Mouse (Mus musculus) spleen, postnatal 10 days (tissue): ENCODE results near the gene Pcsk5.

Experiments
- DNase-seq, 2 experiments: peaks; one replicate each; pipeline ENCODE4 v3.0.0; 2021 to 2022; ENCODE audit warnings: low spot score in 2 of 2

Gene Pcsk5

DNA sequence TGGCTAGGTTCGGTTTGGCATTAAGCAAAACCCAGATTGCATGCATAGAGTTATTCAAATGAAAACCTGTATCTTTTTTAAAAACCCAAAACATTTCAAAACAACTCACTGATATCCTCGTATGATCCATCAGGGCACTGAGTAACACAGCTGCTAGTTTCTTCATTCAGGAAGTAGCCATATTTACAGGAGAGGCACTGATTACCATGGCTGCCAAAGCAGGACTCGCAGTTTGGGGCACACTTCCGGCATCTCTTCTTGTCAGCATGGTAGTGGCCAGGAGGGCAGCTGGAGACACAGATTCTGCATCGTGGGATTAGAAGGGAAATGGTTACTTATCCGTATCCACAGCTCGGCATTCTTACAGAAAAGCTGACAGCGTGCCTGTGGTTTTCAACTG lies 265.1 kb downstream of the Pcsk5 start:
- DNase-seq, result no peak

DNA sequence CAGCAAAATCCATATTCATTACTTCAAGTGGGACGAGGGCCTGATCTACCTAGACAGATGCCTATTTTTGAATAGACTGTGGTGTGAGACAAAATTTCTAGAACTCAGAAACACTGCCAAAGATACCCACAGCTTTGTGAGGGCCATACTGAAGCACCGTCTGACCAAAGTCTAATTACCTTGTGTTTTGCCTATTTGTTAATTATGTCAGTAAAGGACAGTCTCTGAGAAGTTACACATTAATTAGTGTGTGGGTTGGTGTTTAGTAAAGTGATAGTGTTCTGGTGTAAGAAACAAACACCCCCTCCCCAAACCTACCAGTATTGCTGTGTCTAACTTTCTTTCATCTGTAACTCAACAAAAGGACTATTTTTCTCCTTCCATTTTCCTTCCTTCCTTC lies 266.5 kb downstream of the Pcsk5 start:
- DNase-seq, result no peak

- no peak for DNase-seq
Observed at GRCm38 (mm10) chr19:17567264-17567663, 270.2 kb downstream of the Pcsk5 start.

- DNase-seq, result no peak
Observed at GRCm38 (mm10) chr19:17566097-17566496, 271.3 kb downstream of the Pcsk5 start.

DNA sequence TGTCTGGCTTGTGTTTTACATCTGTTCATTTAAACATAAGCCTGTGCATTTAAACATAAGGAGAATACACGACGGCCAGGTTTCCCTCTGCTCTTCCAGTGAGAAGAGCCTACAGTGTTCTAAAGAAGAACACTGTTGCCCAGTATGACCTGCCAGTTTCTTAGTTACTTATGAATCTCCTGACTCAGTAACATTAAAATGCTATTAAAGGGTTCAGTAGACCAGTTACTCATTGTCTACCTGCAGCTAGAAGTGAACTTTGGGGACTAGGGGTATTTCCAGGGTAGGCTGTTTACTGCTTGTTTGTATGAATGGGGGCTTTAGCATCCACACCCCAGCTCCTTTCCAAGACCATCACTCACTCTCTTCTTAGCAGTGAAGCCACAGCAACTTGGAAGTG lies 278.7 kb downstream of the Pcsk5 start:
- no peak for DNase-seq

DNA sequence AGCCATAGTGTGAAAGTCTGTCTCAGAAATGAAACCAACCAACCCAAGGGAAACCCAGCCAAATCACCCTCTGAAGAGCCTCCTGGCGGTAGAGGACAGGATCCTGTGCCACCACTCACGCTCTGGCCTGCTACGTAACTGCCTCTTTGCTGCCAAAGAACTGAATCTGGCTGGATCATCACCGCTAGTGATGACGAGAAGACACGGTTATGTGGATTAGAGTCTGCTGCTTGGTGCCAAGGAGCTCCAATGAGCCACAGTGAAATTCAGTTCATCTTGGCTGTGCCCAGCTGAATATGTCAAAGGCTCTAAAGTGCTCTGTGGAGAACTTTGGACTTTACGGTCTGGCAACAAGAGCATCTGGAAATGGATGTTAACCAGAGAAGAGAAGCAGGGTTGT lies 282.3 kb downstream of the Pcsk5 start:
- no peak for DNase-seq

- no peak for DNase-seq
Observed at GRCm38 (mm10) chr19:17554571-17554970, 282.9 kb downstream of the Pcsk5 start.

DNA sequence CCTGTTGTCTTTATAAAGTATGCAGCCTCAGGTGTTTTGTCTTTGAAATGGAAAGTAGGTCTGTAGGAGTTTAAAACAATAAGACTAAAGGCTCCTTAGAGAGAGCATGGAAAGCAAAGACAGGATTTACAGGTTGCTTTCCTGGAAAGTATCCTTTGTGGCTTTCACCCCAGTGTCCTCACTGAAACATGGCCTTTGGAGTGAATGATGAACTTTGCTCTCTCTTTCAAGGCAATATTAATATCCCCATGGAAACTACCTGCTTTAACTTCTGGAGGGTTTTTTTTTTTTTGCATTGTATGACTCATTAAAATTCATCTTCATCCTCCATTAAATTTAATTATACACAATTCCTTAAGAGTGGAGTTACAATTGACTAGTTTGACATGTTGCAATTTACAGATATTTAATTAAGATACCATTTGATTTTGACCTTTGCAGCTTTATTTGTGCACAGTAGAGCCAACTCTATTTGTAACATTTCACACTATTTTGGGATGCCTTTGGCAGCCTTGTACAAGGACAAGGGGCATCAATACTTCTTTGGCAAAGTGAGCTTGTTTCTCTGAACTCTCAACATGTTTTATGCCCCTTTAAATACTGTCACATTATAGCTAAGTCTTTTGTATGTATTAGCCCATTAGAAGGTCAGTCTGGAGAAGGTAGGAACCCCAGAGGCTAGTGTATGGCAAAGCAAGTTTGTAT lies 283.9 kb downstream of the Pcsk5 start:
- DNase-seq, result no peak

- DNase-seq, result no peak
Observed at GRCm38 (mm10) chr19:17528746-17529532, 308.5 kb downstream of the Pcsk5 start.

DNA sequence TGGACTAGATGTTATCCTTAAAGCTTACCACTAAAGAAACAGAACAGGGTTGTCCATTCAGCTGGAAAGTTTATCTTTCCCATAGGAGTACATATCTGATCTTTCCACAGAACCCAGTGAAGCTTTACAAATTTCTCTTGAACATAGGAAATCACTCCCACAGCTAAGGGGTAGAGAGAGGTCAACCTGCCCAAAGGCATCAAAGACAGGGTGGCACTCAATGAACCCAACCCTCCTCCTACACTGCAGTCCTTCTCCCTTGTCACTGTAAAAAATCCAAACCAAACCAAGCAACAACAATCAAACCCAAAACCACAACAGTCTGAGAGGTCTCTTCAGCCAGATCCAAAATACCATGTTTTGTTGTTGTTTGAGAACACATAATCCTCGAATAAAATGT lies 311.9 kb downstream of the Pcsk5 start:
- DNase-seq, result no peak

- DNase-seq, result no peak
Observed at GRCm38 (mm10) chr19:17514456-17514855, 323.0 kb downstream of the Pcsk5 start.

DNA sequence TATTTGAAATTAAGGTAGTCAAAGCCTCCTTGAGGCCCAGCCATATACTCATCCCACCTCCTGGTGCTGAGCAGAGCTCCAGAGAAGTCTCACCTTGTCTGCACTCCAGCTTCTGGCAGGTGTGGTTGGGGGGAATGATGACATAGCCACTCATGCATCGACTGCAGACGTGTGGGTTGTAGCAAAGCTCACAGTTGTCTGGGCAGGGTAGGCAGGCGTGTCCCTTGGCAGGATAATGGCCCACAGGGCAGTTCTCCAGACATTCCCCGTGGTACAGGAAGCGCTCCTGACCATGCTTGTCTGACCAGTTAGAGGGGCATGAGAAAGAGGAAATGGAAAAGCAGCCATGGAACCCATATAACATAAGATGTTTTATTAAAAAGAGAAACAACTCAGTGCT lies 326.1 kb downstream of the Pcsk5 start:
- no peak for DNase-seq

GRCm38 (mm10) chr19:17504212-17504611 lies 333.2 kb downstream of the Pcsk5 start:
- DNase-seq, result no peak

GRCm38 (mm10) chr19:17498586-17499235 lies 338.7 kb downstream of the Pcsk5 start:
- no peak for DNase-seq

GRCm38 (mm10) chr19:17496131-17496530 lies 341.3 kb downstream of the Pcsk5 start:
- no peak for DNase-seq

- DNase-seq, result no peak
Observed at GRCm38 (mm10) chr19:17491822-17492544, 345.4 kb downstream of the Pcsk5 start.

DNA sequence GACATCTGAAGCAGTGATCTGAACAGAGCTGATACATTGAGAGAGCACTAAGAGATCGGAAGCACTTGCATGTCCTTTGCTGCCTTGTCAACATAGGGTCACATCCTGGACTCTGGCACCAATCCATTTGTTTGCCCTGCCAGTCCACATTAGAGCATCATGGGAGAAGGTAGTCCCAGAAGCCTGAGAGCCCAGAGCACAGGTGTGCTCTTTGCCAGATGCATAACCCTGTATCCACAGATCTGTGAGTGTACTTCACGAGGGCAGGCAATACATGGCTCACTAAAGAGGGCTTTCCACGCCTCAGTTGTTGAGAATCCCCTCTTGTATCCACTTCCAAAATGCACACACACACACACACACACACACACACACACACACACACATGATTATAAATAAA lies 346.1 kb downstream of the Pcsk5 start:
- DNase-seq, result no peak

DNA sequence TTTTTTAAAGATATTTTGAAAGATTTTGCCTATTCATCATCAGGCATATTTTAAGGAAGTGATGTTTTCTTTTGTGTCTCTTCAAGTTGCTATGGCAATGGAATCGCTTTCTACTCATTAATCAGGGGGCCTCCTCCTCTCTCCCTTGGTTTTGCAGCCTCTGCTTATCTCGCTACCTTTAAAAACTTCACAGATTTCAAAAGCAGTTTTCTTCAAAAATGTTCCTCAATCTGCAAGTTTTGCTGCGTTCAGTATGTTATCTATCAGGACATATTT lies 347.6 kb downstream of the Pcsk5 start:
- DNase-seq, result no peak

GRCm38 (mm10) chr19:17489041-17489865 lies 348.2 kb downstream of the Pcsk5 start:
- no peak for DNase-seq

DNA sequence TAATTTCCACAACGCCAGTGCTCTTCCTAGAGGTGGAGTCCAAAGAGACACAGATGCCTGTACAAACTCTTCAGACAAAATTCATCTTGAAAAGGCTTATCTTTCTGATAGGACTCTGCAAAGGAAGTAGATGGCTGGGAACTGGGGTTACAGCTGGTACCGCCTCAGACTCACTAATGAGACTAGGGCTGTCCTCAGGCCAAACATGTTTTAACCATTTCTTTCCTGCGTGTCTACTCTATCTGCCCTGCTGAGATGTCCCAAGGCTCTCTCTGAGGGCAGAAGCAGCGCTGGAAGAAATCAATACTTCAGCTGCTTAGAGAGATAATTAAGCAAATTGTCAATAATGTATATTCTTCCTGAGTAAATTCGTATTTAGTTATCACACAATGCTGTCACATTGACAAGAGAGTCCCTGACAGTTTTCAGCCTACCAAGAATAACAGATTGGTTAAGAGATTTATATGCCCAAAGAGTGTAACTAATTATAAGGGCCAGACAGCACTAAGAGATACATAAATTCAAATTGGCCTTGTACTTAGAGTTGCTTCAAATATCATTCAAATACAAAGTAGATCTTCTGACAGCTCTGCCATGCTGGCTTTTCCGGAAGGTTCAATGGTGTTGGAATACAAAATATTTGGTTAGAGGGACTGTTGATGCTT lies 355.2 kb downstream of the Pcsk5 start:
- DNase-seq, result no peak

- DNase-seq, result no peak
Observed at GRCm38 (mm10) chr19:17479471-17479870, 358.0 kb downstream of the Pcsk5 start.
